Mouse (Mus musculus): ENCODE data around the gene Rab11a.

DNA sequence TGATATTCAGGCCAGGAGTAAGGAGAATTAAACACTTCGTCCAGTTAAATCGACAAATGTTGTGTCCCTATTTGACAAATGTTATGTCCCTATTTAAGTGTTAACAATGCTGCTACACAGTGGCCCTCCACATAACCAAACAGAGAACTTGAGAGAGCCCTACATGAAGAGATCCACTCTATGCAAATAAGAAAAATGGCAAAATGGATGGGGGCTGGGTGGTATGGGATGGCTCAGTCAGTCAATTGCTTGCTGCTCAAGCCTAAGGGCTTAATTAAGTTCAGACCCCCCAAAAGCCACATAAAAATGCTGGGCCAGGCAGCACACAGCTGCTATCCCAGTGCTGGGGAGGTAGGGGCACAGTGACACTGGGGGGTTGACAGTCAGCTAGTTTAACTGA is 37.3 kb upstream of the Rab11a start:
- TF ChIP-seq CTCF (IDR thresholded peaks at IDR 0.05; ENCODE audit: low read depth): no peak
- no peak for TF ChIP-seq EP300 (IDR thresholded peaks at IDR 0.05; ENCODE audit: low read depth)
